Mouse (Mus musculus) embryonic fibroblast, embryonic 13.5 days (primary cell): Measurements from ENCODE around the gene Wfs1. TPM values are rescaled to one million over a fixed set of nuclear protein-coding genes. Genes with fewer than 3 reads are reported as not detected.
"Not testable (repeated sequence)": the region's sequence is repeated elsewhere in the genome, so short reads cannot be mapped to it uniquely, and the experiment has no call there.

Experiments used
- H3K27ac ChIP-seq: 2 replicates; pipeline ENCODE4 v1.5.1; 2012; ENCODE audit warnings: low read length, control low read depth, inconsistent platforms; ENCODE audit not compliant: insufficient read depth
- H3K4me1 ChIP-seq: 2 replicates; pipeline ENCODE4 v1.6.1; 2011; ENCODE audit warnings: low read length; ENCODE audit not compliant: control insufficient read depth, insufficient read depth
- H3K4me3 ChIP-seq: 2 replicates; pipeline ENCODE4 v1.5.1; 2011; ENCODE audit warnings: mild to moderate bottlenecking, control low read depth, low read length; ENCODE audit not compliant: insufficient read depth
- CTCF ChIP-seq: IDR thresholded peaks from 2 replicates; pipeline ENCODE4 v1.5.1; 2011; ENCODE audit warnings: mild to moderate bottlenecking, control low read depth, low read length, moderate library complexity, borderline replicate concordance; ENCODE audit not compliant: insufficient read depth
- POLR2A ChIP-seq: IDR thresholded peaks from 2 replicates; pipeline ENCODE4 v1.6.1; 2011; ENCODE audit warnings: low read depth, mild to moderate bottlenecking, control low read depth, low read length, moderate library complexity
- polyA plus RNA-seq: library from polyadenylated mRNA; stranded (reverse); fragments of >200 nt; gene quantifications from 2 replicates; pipeline ENCODE4 v1.2.4, GENCODE M21; 2011; ENCODE audit warnings: low read depth; ENCODE audit not compliant: missing spikeins, insufficient read length

The Wfs1 gene
- polyA plus RNA-seq, 1 experiment, result 23.7 TPM

GRCm38 (mm10) chr5:37015612-37016310 is 26.8 kb upstream of the Wfs1 start:
- Histone ChIP-seq H3K4me3 (no peak overlapping the region), H3K4me1 (no peaks in the 10 kb centered on the region), H3K27ac (no peak overlapping the region)
- TF ChIP-seq CTCF (no peak), POLR2A (no peak)

DNA sequence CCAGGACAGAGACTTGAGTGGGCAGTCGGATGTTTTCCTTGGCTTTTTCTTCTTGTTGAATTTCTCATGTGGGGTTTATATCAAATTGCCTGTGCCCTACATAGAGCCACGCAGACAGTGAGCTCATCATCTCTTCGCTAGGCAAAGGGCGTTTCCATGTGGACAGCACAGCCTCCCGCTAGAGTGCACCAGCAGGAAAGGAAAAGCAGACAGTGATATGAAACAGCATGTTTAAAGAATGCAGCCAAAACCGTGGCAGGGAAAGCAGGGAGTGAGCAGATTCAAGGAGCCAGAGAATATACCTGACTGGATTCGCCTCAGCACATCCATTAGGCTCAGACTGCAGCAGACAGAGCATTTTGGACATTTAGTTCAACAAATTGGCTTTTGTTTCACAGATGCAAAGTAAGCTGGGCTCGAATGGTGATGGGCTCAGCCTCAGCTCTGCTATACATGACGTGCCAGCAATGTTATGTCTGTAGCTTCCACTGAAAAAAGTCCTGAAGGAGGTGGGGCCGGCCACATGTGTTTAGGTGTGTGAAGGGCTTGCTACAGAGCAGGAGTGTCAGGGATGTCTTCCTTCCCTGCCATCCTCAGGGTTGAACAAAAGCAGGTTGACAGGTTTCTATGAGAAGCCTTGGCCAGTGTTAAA is 21.8 kb upstream of the Wfs1 start:
- TF ChIP-seq CTCF (no peak), POLR2A (no peak)
- no peak overlapping the region for H3K4me3 ChIP-seq
- H3K4me1 ChIP-seq, result no peaks in the 10 kb centered on the region
- no peak overlapping the region for H3K27ac ChIP-seq

DNA sequence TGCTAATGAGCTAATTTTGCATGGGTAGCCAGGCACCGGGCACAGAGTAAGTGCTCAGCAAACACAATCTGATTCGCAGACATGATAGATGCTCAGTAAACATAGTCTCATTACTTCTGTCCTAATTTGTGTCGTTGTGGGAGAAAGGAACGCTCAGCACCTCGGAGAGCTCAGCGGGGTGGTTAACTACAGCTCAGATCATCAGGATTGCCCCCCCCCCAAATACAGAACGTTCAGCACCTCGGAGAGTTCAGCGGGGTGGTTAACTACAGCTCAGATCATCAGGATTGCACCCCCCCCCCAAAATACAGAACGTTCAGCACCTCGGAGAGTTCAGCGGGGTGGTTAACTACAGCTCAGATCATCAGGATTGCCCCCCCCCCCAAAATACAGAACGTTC is 20.8 kb upstream of the Wfs1 start:
- H3K4me3 ChIP-seq, H3K27ac ChIP-seq, H3K4me1 ChIP-seq: not testable (repeated sequence)

DNA sequence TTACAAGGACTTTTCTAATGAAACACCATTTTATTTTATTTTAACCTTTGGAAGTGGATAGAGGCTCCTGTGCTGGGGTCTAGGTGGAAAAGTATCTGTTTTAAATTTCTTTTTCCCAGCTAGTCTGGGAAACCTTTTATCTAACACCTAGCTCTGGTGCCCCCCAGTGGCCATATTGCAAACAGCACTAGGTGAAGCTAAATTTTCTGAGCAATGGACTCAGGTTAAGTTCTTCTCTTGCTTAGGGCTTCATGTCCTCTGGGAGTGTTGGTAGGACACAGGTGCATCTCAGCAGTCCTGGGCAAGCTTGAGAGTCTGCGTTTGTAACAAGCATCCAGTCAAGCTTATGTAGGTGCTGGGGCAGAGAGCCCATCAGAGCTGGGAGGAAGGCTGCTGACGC is 13.0 kb upstream of the Wfs1 start:
- no peak overlapping the region for H3K4me3 ChIP-seq
- H3K27ac ChIP-seq, result no peak overlapping the region
- H3K4me1 ChIP-seq, result no peaks in the 10 kb centered on the region
- no peak for TF ChIP-seq POLR2A
- TF ChIP-seq CTCF, result no peak

GRCm38 (mm10) chr5:37001002-37001401 is 12.0 kb upstream of the Wfs1 start:
- TF ChIP-seq POLR2A (no peak), CTCF (no peak)
- Histone ChIP-seq H3K4me1 (no peaks in the 10 kb centered on the region), H3K4me3 (no peak overlapping the region), H3K27ac (no peak overlapping the region)

- Histone ChIP-seq H3K4me1 (no peaks in the 10 kb centered on the region), H3K27ac (no peak overlapping the region), H3K4me3 (no peak overlapping the region)
- TF ChIP-seq POLR2A, result no peak
- TF ChIP-seq CTCF, result no peak
Observed at GRCm38 (mm10) chr5:36997996-36998395, 9.0 kb upstream of the Wfs1 start.

- no peak for TF ChIP-seq POLR2A
Observed at GRCm38 (mm10) chr5:36996410-36996809, 7.4 kb upstream of the Wfs1 start.

GRCm38 (mm10) chr5:36990631-36991350 is 1.8 kb upstream of the Wfs1 start:
- Histone ChIP-seq H3K27ac (no peak overlapping the region), H3K4me3 (no peak overlapping the region), H3K4me1 (no peaks in the 10 kb centered on the region)
- TF ChIP-seq POLR2A, result no peak
- no peak for TF ChIP-seq CTCF

More at GRCm38 (mm10) chr5:36996410-36996809, 7.4 kb upstream of the Wfs1 start:
- no peak overlapping the region for H3K27ac ChIP-seq
- no peaks in the 10 kb centered on the region for H3K4me1 ChIP-seq
- H3K4me3 ChIP-seq, result no peak overlapping the region

- no peaks in the 10 kb centered on the region for H3K4me1 ChIP-seq
- H3K4me3 ChIP-seq, result no peak overlapping the region
- no peak for TF ChIP-seq POLR2A
- no peak for TF ChIP-seq CTCF
- no peak overlapping the region for H3K27ac ChIP-seq
Observed at GRCm38 (mm10) chr5:36990196-36990595, 1.2 kb upstream of the Wfs1 start.

DNA sequence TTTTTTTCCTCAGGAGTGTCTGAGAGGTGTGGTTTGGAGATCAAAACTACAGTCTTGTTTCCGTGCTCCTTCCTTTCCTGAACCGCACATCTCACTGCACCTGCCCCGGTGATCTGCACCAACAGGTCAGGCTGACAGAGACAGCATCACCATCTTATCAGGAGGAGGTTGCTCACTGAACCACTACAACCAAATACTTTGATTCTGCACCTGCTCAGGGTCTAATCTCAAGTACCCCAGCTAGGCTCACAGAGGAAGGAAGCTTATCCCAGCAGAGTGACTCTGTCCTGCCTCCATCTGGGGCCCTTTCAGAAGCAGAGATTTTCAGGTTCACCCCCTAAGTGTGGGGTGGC is 596 bp upstream of the Wfs1 start:
- Histone ChIP-seq H3K4me1 (no peaks in the 10 kb centered on the region), H3K4me3 (peak overlapping the region; percentile 40; the same call in 1 of the 2 replicates)
- TF ChIP-seq POLR2A, result no peak
- TF ChIP-seq CTCF, result no peak

More for the DNA sequence above, 596 bp upstream of the Wfs1 start:
- no peak overlapping the region for H3K27ac ChIP-seq
